Mouse (Mus musculus): ENCODE data around the gene Glis2. TPM values are rescaled to one million over a fixed set of nuclear protein-coding genes. Genes with fewer than 3 reads are reported as not detected.

The Glis2 gene
- polyA plus RNA-seq, 1 experiment from 2014 or later: 31.0 TPM

GRCm38 (mm10) chr16:4603453-4603837 lies 8.9 kb downstream of the Glis2 start:
- Histone ChIP-seq H3K27ac (ENCODE audit: low read depth) (peak overlapping the region; percentile 70), H3K9me3 (ENCODE audit: control insufficient read depth, low read length) (no peaks in the 10 kb centered on the region), H3K4me3 (ENCODE audit: low read depth, low read length) (no peak overlapping the region), H3K9ac (ENCODE audit: low read length) (no peak overlapping the region), H3K36me3 (ENCODE audit: control insufficient read depth, insufficient read depth, low read length) (no peaks in the 10 kb centered on the region), H3K27me3 (replicated peaks; ENCODE audit: control insufficient read depth, insufficient read depth, low read length) (no peaks in the 10 kb centered on the region), H3K4me2 (ENCODE audit: low read length) (peak overlapping the region; percentile 26), H3K4me1 (replicated peaks; ENCODE audit: control insufficient read depth, insufficient read depth, low read length) (peaks cover 90% of the 10 kb centered on the region)
- WGBS: 48% methylated on average over 1 of the region's 1 CpGs
- DNase-seq (ENCODE audit: low spot score) (no peak), ATAC-seq (replicated peaks; ENCODE audit: low FRiP score, low TSS enrichment, low read depth) (no peak)

DNA sequence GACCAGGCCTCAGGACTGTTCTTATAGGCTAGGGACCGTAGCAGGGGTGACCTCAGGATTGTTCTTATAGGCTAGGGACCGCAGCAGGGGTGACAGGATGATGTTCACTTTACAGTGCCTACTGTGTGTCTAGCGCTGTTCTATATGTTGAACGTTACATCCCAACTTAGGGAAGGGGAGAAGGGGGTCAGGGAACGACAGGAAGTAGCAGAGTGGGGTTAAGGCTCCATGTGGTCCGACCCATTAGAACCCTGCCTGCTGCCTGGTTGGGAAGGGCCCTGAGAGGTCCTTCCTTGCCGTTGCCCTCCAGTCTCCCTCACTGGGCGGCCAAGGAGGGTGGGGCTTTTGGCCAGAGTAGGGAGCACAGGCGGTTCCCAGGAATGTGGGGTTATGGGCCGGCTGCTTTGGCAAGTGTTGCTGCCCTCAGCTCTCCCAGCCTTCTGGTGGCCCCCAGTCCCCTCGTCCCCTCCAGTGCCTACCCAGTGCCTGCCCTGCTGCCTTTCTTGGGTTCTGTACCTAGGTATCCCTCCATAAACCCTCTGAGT lies 9.9 kb downstream of the Glis2 start:
- H3K4me3 ChIP-seq (ENCODE audit: low read depth, low read length): no peak overlapping the region
- H3K9ac ChIP-seq (ENCODE audit: low read length): no peak overlapping the region
- peaks cover 80% of the 10 kb centered on the region for H3K4me1 ChIP-seq (replicated peaks; ENCODE audit: control insufficient read depth, insufficient read depth, low read length)
- no peak overlapping the region for H3K4me2 ChIP-seq (ENCODE audit: low read length)
- WGBS: 56% methylated on average over 11 of the region's 11 CpGs
- peak overlapping the region; percentile 70; the same call in 1 of the 2 replicates for H3K27ac ChIP-seq (ENCODE audit: low read depth)
- no peaks in the 10 kb centered on the region for H3K9me3 ChIP-seq (ENCODE audit: control insufficient read depth, low read length)
- no peak for DNase-seq (ENCODE audit: low spot score)
- ATAC-seq (replicated peaks; ENCODE audit: low FRiP score, low TSS enrichment, low read depth): no peak
- H3K27me3 ChIP-seq (replicated peaks; ENCODE audit: control insufficient read depth, insufficient read depth, low read length): no peaks in the 10 kb centered on the region
- H3K36me3 ChIP-seq (ENCODE audit: control insufficient read depth, insufficient read depth, low read length): peaks cover 7% of the 10 kb centered on the region; the same call in 1 of the 2 replicates

DNA sequence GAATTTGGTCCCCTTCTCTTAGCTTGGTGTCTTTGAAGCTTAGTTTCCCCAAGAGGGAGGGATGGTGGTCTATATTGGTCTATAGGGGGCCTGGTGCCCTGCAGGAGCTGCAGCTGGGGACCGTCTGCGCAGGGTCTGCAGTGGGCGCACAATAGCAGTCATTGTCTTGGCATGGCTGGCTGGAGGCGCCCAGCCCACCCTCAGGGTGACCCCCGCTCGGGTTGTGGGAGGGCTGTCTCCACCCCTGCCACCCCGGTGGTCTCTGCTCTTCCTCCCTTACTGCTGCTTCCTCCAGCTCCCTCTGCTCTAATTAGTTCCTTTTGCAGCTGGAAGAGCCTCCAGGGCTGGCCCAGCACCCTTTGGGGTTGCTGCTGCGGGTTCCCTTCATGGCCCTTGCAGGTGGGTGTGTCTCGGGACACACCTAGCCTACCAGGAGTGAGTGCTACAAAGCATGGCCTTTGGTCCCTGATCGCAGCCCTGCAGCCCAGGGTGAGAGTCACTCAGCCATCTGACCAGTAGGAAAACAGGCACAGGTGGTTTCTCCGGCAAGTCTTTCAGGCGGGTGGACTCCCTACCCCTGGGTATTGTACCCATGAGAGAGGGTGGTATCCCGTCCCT lies 11.1 kb downstream of the Glis2 start:
- Histone ChIP-seq H3K9me3 (ENCODE audit: control insufficient read depth, low read length) (no peaks in the 10 kb centered on the region), H3K4me2 (ENCODE audit: low read length) (peak overlapping the region; percentile 23; the same call in 1 of the 2 replicates), H3K4me3 (ENCODE audit: low read depth, low read length) (no peak overlapping the region), H3K4me1 (replicated peaks; ENCODE audit: control insufficient read depth, insufficient read depth, low read length) (peaks cover 69% of the 10 kb centered on the region), H3K27ac (ENCODE audit: low read depth) (peak overlapping the region; percentile 5), H3K36me3 (ENCODE audit: control insufficient read depth, insufficient read depth, low read length) (peaks cover 19% of the 10 kb centered on the region), H3K27me3 (replicated peaks; ENCODE audit: control insufficient read depth, insufficient read depth, low read length) (no peaks in the 10 kb centered on the region), H3K9ac (ENCODE audit: low read length) (no peak overlapping the region)
- 54% methylated on average over 13 of the region's 13 CpGs for WGBS
- peak; percentile 18; the same call in 1 of the 2 replicates for ATAC-seq (replicated peaks; ENCODE audit: low FRiP score, low TSS enrichment, low read depth)
- no peak for DNase-seq (ENCODE audit: low spot score)

DNA sequence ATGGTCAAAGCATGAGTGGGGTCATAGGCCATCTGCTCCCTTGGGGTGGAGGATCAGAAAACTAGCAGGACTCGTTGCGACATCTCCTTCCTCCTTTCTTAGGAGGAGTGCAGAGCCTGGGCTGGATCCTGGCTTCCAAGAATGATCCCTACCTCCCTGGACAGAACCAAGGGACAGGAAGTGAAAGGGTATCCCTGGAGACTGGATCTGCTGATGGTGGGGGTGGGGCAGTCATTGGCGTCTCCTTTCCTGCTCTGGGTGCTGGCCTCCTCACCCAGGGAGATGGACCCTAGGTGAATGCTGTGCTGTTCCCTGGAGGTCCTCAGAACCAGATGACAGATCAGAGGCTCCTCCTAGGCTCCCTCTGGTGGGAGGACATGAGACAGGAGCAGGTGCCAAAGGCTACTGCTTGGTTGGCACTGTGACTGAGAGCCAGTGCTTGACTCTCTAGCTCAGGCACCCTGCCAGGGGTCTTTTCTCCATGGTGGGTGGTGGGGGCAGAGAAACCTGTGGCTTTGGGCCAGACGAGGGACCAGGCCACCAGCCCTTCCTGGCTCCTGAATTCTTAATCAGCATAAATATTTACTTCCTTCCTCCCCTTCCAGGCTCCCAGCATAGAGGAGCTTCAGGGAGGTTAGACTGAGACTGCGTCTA lies 12.0 kb downstream of the Glis2 start:
- Histone ChIP-seq H3K4me3 (ENCODE audit: low read depth, low read length) (no peak overlapping the region), H3K4me1 (replicated peaks; ENCODE audit: control insufficient read depth, insufficient read depth, low read length) (peaks cover 60% of the 10 kb centered on the region), H3K27ac (ENCODE audit: low read depth) (peak overlapping the region; percentile 5), H3K4me2 (ENCODE audit: low read length) (no peak overlapping the region), H3K27me3 (replicated peaks; ENCODE audit: control insufficient read depth, insufficient read depth, low read length) (no peaks in the 10 kb centered on the region), H3K9me3 (ENCODE audit: control insufficient read depth, low read length) (no peaks in the 10 kb centered on the region), H3K36me3 (ENCODE audit: control insufficient read depth, insufficient read depth, low read length) (peaks cover 28% of the 10 kb centered on the region), H3K9ac (ENCODE audit: low read length) (no peak overlapping the region)
- DNase-seq (ENCODE audit: low spot score) (no peak), ATAC-seq (replicated peaks; ENCODE audit: low FRiP score, low TSS enrichment, low read depth) (no peak)
- WGBS: 14% methylated on average over 5 of the region's 5 CpGs

DNA sequence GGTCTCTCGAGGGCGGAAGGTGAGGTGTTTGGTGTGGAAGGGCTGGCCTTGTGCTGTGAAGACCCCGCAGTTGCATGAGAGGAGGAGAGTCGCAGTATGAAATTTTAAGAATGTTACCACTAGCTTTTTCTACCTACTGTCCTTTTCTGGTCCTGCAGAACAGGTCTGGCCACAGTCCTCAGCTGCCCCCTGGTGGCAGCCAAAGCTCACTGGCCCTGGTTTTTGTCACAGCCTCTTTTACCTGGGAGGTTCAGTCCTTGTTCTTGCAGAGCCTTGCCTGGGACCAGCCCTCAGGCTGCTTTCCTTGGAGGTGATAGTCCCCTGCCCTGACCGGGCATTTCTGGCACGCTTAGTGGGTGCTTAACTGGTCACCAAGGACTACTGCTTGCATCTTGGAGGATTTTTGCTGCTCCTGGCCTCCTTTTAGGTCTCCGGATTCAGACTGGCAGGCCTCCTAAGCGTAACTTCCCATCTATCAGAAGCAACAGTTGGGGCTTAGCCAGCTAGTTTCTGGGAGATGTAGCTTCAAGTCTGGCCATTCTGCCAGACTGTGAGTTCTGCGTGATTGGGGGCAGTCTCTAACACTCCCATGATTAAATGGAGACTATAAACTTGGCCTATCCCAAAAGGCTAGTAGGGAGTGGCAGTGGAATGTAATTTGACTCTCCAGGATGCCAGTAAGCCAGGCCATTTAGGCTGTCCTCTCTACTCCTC lies 13.5 kb downstream of the Glis2 start:
- ATAC-seq (replicated peaks; ENCODE audit: low FRiP score, low TSS enrichment, low read depth): no peak; the same call in 1 of the 2 replicates
- 0 out of 2 replicates have a peak overlapping the region, but pooled peaks have one; percentile 5 for H3K27ac ChIP-seq (ENCODE audit: low read depth)
- WGBS: 40% methylated on average over 9 of the region's 9 CpGs
- H3K4me2 ChIP-seq (ENCODE audit: low read length): no peak overlapping the region
- no peak overlapping the region for H3K9ac ChIP-seq (ENCODE audit: low read length)
- H3K27me3 ChIP-seq (replicated peaks; ENCODE audit: control insufficient read depth, insufficient read depth, low read length): no peaks in the 10 kb centered on the region
- peaks cover 43% of the 10 kb centered on the region for H3K36me3 ChIP-seq (ENCODE audit: control insufficient read depth, insufficient read depth, low read length)
- DNase-seq (ENCODE audit: low spot score): peak; percentile 86
- no peak overlapping the region for H3K4me3 ChIP-seq (ENCODE audit: low read depth, low read length)
- peaks cover 47% of the 10 kb centered on the region for H3K4me1 ChIP-seq (replicated peaks; ENCODE audit: control insufficient read depth, insufficient read depth, low read length)
- no peaks in the 10 kb centered on the region for H3K9me3 ChIP-seq (ENCODE audit: control insufficient read depth, low read length)

- H3K27me3 ChIP-seq (replicated peaks; ENCODE audit: control insufficient read depth, insufficient read depth, low read length): no peaks in the 10 kb centered on the region
- ATAC-seq (replicated peaks; ENCODE audit: low FRiP score, low TSS enrichment, low read depth) (no peak), DNase-seq (ENCODE audit: low spot score) (no peak)
- peaks cover 41% of the 10 kb centered on the region for H3K4me1 ChIP-seq (replicated peaks; ENCODE audit: control insufficient read depth, insufficient read depth, low read length)
- H3K9me3 ChIP-seq (ENCODE audit: control insufficient read depth, low read length): no peaks in the 10 kb centered on the region
- no peak overlapping the region for H3K4me3 ChIP-seq (ENCODE audit: low read depth, low read length)
- H3K36me3 ChIP-seq (ENCODE audit: control insufficient read depth, insufficient read depth, low read length): peaks cover 49% of the 10 kb centered on the region
- WGBS: 77% methylated on average over 19 of the region's 19 CpGs
- H3K9ac ChIP-seq (ENCODE audit: low read length): no peak overlapping the region
- H3K27ac ChIP-seq (ENCODE audit: low read depth): no peak overlapping the region
- H3K4me2 ChIP-seq (ENCODE audit: low read length): no peak overlapping the region
These were observed 14.1 kb downstream of the Glis2 start for GRCm38 (mm10) chr16:4608532-4609059.

DNA sequence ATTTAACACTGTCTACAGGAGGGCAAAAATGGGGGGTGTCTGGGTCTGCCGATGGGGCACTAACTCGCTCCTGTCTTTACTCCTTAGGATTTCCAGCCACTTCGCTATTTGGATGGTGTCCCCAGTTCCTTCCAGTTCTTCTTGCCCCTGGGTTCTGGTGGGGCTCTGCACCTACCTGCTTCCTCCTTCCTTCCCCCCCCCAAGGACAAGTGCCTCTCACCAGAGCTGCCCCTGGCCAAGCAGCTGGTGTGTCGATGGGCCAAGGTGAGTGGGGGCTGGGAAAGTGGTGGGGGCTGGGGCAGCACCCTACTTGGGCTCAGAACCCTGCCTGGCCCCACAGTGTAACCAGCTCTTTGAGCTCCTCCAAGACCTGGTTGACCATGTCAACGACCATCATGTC lies 16.7 kb downstream of the Glis2 start:
- Histone ChIP-seq H3K4me1 (replicated peaks; ENCODE audit: control insufficient read depth, insufficient read depth, low read length) (peaks cover 15% of the 10 kb centered on the region), H3K9ac (ENCODE audit: low read length) (no peak overlapping the region), H3K4me3 (ENCODE audit: low read depth, low read length) (no peak overlapping the region), H3K27ac (ENCODE audit: low read depth) (no peak overlapping the region), H3K4me2 (ENCODE audit: low read length) (no peak overlapping the region), H3K36me3 (ENCODE audit: control insufficient read depth, insufficient read depth, low read length) (peaks cover 75% of the 10 kb centered on the region), H3K27me3 (replicated peaks; ENCODE audit: control insufficient read depth, insufficient read depth, low read length) (no peaks in the 10 kb centered on the region), H3K9me3 (ENCODE audit: control insufficient read depth, low read length) (no peaks in the 10 kb centered on the region)
- WGBS: 83% methylated on average over 5 of the region's 5 CpGs
- DNase-seq (ENCODE audit: low spot score) (no peak), ATAC-seq (replicated peaks; ENCODE audit: low FRiP score, low TSS enrichment, low read depth) (no peak)

DNA sequence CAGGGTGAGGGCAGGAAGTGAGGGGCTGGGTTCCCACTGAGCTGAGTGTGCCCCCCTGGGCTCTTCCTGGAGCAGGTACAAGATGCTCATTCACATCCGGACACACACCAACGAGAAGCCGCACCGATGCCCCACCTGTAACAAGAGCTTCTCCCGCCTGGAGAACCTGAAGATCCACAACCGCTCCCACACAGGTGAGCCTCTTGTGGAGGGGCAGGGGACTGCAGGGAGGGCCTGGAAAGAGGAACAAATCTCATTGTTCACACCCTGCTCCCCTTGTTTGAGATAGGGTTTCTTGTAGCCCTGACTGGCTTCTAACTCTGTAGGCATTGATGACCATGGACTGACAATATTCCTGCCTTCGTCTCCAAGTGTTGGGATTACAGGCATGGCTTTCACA lies 17.2 kb downstream of the Glis2 start:
- ATAC-seq (replicated peaks; ENCODE audit: low FRiP score, low TSS enrichment, low read depth): no peak
- Histone ChIP-seq H3K27ac (ENCODE audit: low read depth) (no peak overlapping the region), H3K4me3 (ENCODE audit: low read depth, low read length) (no peak overlapping the region), H3K4me1 (replicated peaks; ENCODE audit: control insufficient read depth, insufficient read depth, low read length) (peaks cover 10% of the 10 kb centered on the region), H3K9me3 (ENCODE audit: control insufficient read depth, low read length) (no peaks in the 10 kb centered on the region), H3K9ac (ENCODE audit: low read length) (no peak overlapping the region), H3K36me3 (ENCODE audit: control insufficient read depth, insufficient read depth, low read length) (peaks cover 77% of the 10 kb centered on the region), H3K27me3 (replicated peaks; ENCODE audit: control insufficient read depth, insufficient read depth, low read length) (no peaks in the 10 kb centered on the region), H3K4me2 (ENCODE audit: low read length) (no peak overlapping the region)
- DNase-seq (ENCODE audit: low spot score): no peak
- WGBS: 94% methylated on average over 7 of the region's 7 CpGs

All from intestine, embryonic 14.5 days (tissue).